Mouse (Mus musculus): ENCODE data around the gene Fam163a. TPM values are rescaled to one million over a fixed set of nuclear protein-coding genes. Genes with fewer than 3 reads are reported as not detected.

Fam163a gene
- polyA plus RNA-seq, 1 experiment from 2014 or later = 5.2 TPM

DNA sequence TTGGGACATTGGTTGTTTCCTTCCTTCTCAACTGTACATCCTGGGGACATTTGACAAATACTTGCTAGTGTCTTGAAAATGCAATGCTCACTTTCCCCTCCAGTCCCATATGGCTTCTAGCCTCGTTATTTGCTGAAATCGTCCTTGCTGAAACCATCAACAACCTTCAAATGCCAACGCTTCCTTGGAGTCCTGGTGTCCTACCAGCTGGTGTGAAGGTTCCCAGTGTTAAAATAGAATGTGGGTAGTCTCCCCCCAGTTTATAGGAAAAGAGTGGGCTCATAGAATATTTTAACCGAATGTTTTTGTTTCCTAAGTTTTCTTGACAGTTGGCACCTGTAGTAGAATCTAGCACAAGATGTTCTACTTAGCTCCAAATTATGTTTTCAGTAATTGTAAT lies 7.2 kb downstream of the Fam163a start:
- Histone ChIP-seq H3K9ac (replicated peaks) (no peak overlapping the region), H3K9me3 (replicated peaks) (no peaks in the 10 kb centered on the region), H3K27ac (replicated peaks) (no peak overlapping the region), H3K36me3 (no peaks in the 10 kb centered on the region), H3K4me1 (peaks cover 5% of the 10 kb centered on the region; the same call in 1 of the 2 replicates), H3K4me3 (replicated peaks) (no peak overlapping the region), H3K4me2 (no peak overlapping the region), H3K27me3 (replicated peaks) (peaks cover 4% of the 10 kb centered on the region; the same call in 1 of the 2 replicates)
- WGBS = 80% methylated on average over 4 of the region's 4 CpGs
- no peak for ATAC-seq (ENCODE audit: low FRiP score)

DNA sequence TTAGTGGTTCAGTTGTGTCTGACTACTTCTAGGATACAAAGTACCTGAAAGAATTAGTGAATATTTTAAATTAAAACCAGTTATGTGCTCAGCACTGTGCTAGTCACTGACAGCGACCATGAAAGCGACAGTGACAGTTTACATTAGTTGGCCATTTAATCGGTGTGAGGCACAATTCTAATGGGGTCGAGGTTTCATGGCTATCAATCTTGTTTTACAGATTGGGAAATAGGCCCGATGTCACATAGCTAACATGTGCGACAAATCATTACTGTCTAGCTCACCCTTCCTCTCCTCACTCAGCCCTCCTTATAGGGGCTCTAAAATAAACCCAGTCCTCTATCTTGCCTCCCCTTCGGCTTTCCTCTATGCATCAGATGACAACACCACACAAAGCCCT lies 11.5 kb downstream of the Fam163a start:
- no peaks in the 10 kb centered on the region for H3K36me3 ChIP-seq
- H3K4me3 ChIP-seq (replicated peaks) = no peak overlapping the region
- H3K27me3 ChIP-seq (replicated peaks) = no peaks in the 10 kb centered on the region
- WGBS = 29% methylated on average over 7 of the region's 7 CpGs
- ATAC-seq (ENCODE audit: low FRiP score) = peak; percentile 59; the same call in 1 of the 2 replicates
- H3K27ac ChIP-seq (replicated peaks) = no peak overlapping the region
- 0 out of 2 replicates have a peak, but pooled peaks cover 7% of the 10 kb centered on the region for H3K4me1 ChIP-seq
- no peak overlapping the region for H3K4me2 ChIP-seq
- no peak overlapping the region for H3K9ac ChIP-seq (replicated peaks)
- no peaks in the 10 kb centered on the region for H3K9me3 ChIP-seq (replicated peaks)

DNA sequence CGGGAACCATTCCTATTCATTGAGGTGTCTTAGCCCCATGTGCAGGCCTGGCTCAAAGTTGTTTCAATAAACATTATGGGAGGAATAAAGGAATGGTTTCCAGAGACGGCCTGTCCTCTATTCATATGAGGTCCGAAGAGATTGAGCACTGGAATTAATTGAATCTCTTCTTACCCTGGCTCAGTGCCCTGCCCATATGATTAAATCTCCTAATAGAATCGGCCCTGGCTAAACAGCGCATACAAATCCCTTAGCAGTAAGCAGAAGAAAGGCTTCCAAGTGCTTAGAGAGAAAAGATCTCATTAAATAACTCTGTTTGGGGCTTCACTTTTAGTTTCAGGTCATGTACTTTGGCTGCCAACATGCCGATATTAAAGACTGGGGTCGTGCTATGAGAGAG lies 12.0 kb downstream of the Fam163a start:
- no peak overlapping the region for H3K4me2 ChIP-seq
- no peak for ATAC-seq (ENCODE audit: low FRiP score)
- H3K9ac ChIP-seq (replicated peaks) = no peak overlapping the region
- no peaks in the 10 kb centered on the region for H3K36me3 ChIP-seq
- H3K27me3 ChIP-seq (replicated peaks) = no peaks in the 10 kb centered on the region
- 0 out of 2 replicates have a peak, but pooled peaks cover 7% of the 10 kb centered on the region for H3K4me1 ChIP-seq
- H3K27ac ChIP-seq (replicated peaks) = no peak overlapping the region
- 26% methylated on average over 7 of the region's 7 CpGs for WGBS
- no peaks in the 10 kb centered on the region for H3K9me3 ChIP-seq (replicated peaks)
- no peak overlapping the region for H3K4me3 ChIP-seq (replicated peaks)

DNA sequence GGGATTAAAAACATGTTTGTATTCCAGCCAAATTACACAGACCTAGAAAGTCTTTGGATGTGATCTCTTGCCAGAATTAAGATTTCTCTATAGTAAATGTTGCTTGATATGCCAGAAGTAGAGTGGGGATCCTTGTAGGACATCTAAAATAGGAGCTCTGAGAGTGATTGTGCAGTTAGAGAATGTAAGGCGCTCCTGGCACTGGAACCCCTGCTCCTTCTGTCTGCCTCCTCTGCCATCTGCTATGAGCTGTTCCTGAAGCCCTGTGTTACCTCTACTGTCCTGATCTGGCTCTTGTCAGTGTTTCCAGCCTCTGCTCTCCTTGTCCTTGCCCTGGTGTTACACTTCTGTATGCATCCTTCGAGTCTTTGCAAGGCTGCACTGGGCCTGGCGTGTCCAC lies 18.2 kb downstream of the Fam163a start:
- Histone ChIP-seq H3K9ac (replicated peaks) (no peak overlapping the region), H3K4me2 (no peak overlapping the region), H3K4me3 (replicated peaks) (no peak overlapping the region), H3K9me3 (replicated peaks) (no peaks in the 10 kb centered on the region), H3K36me3 (no peaks in the 10 kb centered on the region), H3K27ac (replicated peaks) (no peak overlapping the region), H3K27me3 (replicated peaks) (no peaks in the 10 kb centered on the region), H3K4me1 (peaks cover 21% of the 10 kb centered on the region)
- ATAC-seq (ENCODE audit: low FRiP score) = no peak
- 95% methylated on average over 3 of the region's 3 CpGs for WGBS

DNA sequence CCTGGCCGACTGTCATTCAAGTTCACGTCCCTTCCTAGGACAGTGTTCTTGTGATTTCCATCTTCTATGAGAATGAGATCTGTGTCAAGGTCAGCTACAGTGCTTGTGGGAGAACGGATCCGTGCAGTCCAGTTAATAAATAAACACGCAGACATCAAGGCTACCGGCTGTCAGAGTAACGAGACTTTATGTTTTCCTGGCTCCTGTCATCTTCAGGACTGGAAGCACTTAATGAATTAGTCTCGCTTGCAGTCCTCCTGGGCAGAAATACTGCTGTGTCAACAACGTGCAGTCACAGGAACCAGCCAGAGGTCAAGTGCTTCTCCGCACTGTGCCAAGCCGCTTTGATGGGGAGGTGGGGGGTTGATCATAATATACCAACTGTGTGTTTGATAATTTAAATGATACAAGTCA lies 20.7 kb downstream of the Fam163a start:
- H3K9ac ChIP-seq (replicated peaks) = no peak overlapping the region
- H3K36me3 ChIP-seq = no peaks in the 10 kb centered on the region
- no peaks in the 10 kb centered on the region for H3K9me3 ChIP-seq (replicated peaks)
- peaks cover 32% of the 10 kb centered on the region for H3K4me1 ChIP-seq
- ATAC-seq (ENCODE audit: low FRiP score) = peak; percentile 15; the same call in 1 of the 2 replicates
- WGBS = 15% methylated on average over 11 of the region's 11 CpGs
- H3K4me2 ChIP-seq = no peak overlapping the region
- no peak overlapping the region for H3K27ac ChIP-seq (replicated peaks)
- H3K27me3 ChIP-seq (replicated peaks) = no peaks in the 10 kb centered on the region
- H3K4me3 ChIP-seq (replicated peaks) = no peak overlapping the region

DNA sequence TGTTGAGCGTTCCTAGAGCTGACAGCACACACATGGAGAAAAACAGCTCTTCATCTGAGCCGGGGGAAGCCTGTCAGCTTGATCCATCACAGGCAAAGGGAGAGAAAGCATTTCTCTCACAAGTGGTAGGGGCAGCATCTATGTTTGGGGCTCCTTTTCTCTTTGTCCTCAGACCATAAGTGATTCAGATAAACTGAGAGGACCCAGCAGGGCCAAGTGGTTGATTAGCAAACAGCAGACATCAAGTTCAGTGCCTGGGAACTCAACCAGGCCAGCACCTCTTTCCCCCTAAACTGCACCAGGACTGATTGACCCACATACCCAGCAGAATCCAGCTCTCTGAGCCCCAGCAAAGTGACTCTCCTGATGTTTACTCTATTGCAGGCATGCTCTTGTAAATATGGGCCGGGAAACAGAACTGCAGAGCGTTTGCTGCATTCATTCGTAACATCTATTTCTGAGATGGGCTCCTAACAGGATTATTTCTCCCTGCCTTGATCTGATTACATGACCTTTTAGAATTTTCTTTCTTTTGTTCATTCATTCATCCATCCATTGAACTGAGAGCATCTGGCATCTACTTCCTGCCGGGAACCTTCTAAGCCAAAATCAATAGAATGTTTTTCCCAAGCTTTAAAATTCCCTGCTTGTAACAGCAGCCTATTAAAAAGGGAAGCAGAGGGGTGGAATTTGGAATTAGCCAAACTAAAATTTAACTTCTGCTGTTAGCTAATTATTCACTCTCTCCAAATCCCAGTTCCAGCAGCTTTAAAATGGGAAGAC lies 21.5 kb downstream of the Fam163a start:
- peak overlapping the region; percentile 67 for H3K27ac ChIP-seq (replicated peaks)
- ATAC-seq (ENCODE audit: low FRiP score) = no peak
- no peaks in the 10 kb centered on the region for H3K36me3 ChIP-seq
- no peaks in the 10 kb centered on the region for H3K27me3 ChIP-seq (replicated peaks)
- 36% methylated on average over 6 of the region's 6 CpGs for WGBS
- peaks cover 32% of the 10 kb centered on the region for H3K4me1 ChIP-seq
- no peak overlapping the region for H3K9ac ChIP-seq (replicated peaks)
- no peak overlapping the region for H3K4me3 ChIP-seq (replicated peaks)
- H3K9me3 ChIP-seq (replicated peaks) = no peaks in the 10 kb centered on the region
- no peak overlapping the region for H3K4me2 ChIP-seq

DNA sequence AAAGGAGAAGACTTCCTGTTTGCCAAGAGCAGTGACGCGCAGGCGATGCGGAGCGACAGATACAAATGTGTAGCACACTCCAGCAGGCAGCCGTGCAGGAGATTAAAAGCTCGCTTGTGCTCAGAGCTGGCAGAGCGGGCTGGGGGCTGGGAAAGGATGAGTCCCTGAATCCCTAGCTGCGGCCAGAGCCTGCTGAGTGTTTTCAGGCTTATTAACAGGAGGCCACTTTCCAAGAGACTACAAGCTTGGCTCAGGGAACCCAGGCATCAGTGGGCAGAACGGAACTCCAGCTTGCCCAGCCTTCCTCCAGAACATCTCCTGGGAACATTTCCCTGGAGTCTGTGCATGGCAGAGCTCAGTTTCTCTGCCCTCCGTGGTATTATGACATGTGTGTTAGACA lies 25.0 kb downstream of the Fam163a start:
- Histone ChIP-seq H3K4me2 (peak overlapping the region; percentile 25), H3K9me3 (replicated peaks) (no peaks in the 10 kb centered on the region), H3K4me3 (replicated peaks) (no peak overlapping the region), H3K4me1 (peaks cover 32% of the 10 kb centered on the region), H3K27me3 (replicated peaks) (no peaks in the 10 kb centered on the region), H3K36me3 (no peaks in the 10 kb centered on the region), H3K9ac (replicated peaks) (0 out of 2 replicates have a peak overlapping the region, but pooled peaks have one; percentile 5), H3K27ac (replicated peaks) (peak overlapping the region; percentile 49)
- ATAC-seq (ENCODE audit: low FRiP score) = peak; percentile 71
- 22% methylated on average over 11 of the region's 11 CpGs for WGBS

DNA sequence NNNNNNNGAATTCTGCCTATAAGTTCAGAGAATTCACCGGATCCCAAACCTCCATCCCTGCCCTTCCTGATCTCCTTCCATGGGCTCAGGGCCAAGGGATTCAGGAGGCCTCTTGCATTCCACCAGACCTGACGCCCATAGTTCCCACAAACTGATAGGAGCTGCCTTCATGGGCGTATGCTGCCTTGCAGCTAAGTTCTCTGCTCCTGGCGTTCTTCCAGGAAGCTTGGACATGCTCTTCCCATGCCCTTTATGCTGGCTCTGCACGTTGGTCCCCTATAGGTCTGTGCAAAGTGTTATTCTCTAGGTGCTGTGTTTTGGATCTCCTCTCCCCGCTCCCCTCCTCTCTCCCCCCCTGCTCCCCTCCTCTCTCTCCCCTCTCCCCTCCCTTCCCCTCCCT lies 36.1 kb downstream of the Fam163a start:
- no peaks in the 10 kb centered on the region for H3K27me3 ChIP-seq (replicated peaks)
- no peak overlapping the region for H3K27ac ChIP-seq (replicated peaks)
- H3K4me2 ChIP-seq = no peak overlapping the region
- no peaks in the 10 kb centered on the region for H3K9me3 ChIP-seq (replicated peaks)
- H3K9ac ChIP-seq (replicated peaks) = no peak overlapping the region
- 49% methylated on average over 6 of the region's 6 CpGs for WGBS
- ATAC-seq (ENCODE audit: low FRiP score) = no peak
- no peaks in the 10 kb centered on the region for H3K36me3 ChIP-seq
- H3K4me1 ChIP-seq = no peaks in the 10 kb centered on the region
- H3K4me3 ChIP-seq (replicated peaks) = no peak overlapping the region

DNA sequence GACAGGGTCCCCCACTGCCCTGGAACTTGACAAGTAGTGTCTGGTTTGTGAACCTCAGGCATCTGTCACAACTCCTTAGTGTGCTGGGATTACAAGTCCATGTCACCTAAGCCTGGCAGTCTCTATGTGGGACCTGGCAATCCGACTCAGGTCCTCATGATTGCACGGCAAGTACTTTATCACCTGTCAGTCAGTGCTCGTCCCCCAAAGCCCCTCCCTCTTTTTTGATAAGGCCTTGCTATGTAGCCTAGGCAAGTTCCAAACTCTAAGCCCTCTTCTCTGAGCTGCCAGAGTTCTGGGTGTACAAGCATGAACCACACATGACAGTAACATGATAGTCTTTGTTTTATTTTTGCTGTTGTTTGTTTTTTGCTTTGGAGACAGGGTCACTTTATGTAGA lies 88.1 kb downstream of the Fam163a start:
- no peak overlapping the region for H3K27ac ChIP-seq (replicated peaks)
- ATAC-seq (ENCODE audit: low FRiP score) = no peak
- no peak overlapping the region for H3K4me3 ChIP-seq (replicated peaks)
- no peaks in the 10 kb centered on the region for H3K36me3 ChIP-seq
- no peak overlapping the region for H3K4me2 ChIP-seq
- no peak overlapping the region for H3K9ac ChIP-seq (replicated peaks)
- WGBS = 66% methylated on average over 3 of the region's 3 CpGs
- no peaks in the 10 kb centered on the region for H3K9me3 ChIP-seq (replicated peaks)
- 0 out of 2 replicates have a peak, but pooled peaks cover under 1% of the 10 kb centered on the region for H3K4me1 ChIP-seq
- no peaks in the 10 kb centered on the region; the same call in 1 of the 2 replicates for H3K27me3 ChIP-seq (replicated peaks)

DNA sequence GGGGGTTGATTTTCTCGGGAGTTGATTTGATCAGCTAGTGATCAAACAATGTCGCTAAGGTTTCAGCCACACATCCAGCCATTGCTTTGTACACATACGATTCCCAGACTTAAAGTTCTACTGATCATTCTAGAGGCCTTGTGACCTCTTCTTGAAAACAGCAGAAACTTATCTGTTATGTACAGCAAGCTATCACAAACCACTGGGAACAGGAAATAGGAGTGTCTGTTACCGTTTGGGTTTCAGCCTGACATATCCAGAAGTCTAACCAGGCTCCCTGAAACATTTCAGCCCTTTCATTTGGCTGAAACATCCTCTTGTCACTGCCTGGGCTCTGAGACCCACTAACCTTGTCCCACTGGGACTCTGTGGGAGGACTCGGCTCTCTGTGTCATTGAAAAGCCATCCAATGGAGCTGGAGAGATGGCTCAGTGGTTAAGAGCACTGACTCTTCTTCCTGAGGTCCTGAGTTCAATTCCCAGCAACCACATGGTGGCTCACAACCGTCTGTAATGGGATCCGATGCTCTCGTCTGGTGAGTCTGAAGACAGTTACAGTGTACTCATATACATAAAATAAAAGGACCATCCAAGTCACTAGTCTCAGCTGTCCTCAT lies 90.8 kb downstream of the Fam163a start:
- H3K27me3 ChIP-seq (replicated peaks) = no peaks in the 10 kb centered on the region; the same call in 1 of the 2 replicates
- no peaks in the 10 kb centered on the region for H3K9me3 ChIP-seq (replicated peaks)
- no peak for ATAC-seq (ENCODE audit: low FRiP score)
- no peak overlapping the region for H3K4me3 ChIP-seq (replicated peaks)
- peaks cover 4% of the 10 kb centered on the region for H3K4me1 ChIP-seq
- H3K27ac ChIP-seq (replicated peaks) = no peak overlapping the region
- no peak overlapping the region for H3K4me2 ChIP-seq
- 85% methylated on average over 8 of the region's 8 CpGs for WGBS
- H3K9ac ChIP-seq (replicated peaks) = no peak overlapping the region
- no peaks in the 10 kb centered on the region for H3K36me3 ChIP-seq

DNA sequence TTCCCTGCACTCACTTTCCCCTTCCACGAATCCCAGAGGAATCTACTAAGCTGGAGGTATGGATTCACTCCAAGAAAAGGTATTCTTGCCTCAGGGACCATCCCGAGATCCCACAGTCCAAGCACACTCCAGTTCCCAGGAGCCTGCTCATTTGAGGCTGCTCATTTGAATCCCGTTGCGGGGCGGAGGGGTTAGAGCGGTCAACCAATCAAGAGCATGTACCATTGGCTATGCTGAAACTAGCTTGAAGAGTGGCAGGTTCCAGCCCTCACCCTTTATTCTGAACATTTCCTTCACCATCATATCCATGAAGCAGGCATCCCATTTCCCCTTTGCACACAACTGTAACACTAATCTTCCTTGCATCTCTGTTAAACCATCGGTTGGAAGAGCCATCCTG lies 92.7 kb downstream of the Fam163a start:
- H3K36me3 ChIP-seq = no peaks in the 10 kb centered on the region
- no peak overlapping the region for H3K27ac ChIP-seq (replicated peaks)
- WGBS = 49% methylated on average over 7 of the region's 7 CpGs
- no peaks in the 10 kb centered on the region; the same call in 1 of the 2 replicates for H3K27me3 ChIP-seq (replicated peaks)
- no peak overlapping the region for H3K4me3 ChIP-seq (replicated peaks)
- no peak overlapping the region for H3K9ac ChIP-seq (replicated peaks)
- H3K4me2 ChIP-seq = no peak overlapping the region
- ATAC-seq (ENCODE audit: low FRiP score) = no peak
- peaks cover 12% of the 10 kb centered on the region for H3K4me1 ChIP-seq
- H3K9me3 ChIP-seq (replicated peaks) = no peaks in the 10 kb centered on the region

DNA sequence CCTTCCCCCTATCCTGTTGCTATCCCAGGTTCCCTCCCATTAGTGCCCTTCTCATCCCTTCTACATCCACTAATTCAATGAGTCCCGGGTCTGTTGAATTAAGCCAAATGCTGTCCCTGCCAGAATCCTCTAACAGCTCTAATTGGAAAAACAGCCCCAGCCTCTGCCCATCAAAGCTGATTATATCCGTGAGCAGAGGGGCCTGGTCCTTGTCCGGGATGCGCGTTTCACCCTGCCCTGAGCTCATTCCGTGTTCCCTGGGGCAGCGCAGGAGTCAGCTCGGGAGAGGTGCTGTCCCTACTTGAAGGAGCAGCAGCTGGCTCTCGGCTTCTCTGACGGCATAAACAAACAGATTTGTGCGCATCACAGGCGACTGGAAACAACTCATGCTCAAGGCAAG lies 93.1 kb downstream of the Fam163a start:
- Histone ChIP-seq H3K4me2 (no peak overlapping the region), H3K27ac (replicated peaks) (no peak overlapping the region), H3K9me3 (replicated peaks) (no peaks in the 10 kb centered on the region), H3K4me1 (peaks cover 12% of the 10 kb centered on the region), H3K4me3 (replicated peaks) (no peak overlapping the region), H3K36me3 (no peaks in the 10 kb centered on the region), H3K9ac (replicated peaks) (no peak overlapping the region), H3K27me3 (replicated peaks) (no peaks in the 10 kb centered on the region; the same call in 1 of the 2 replicates)
- ATAC-seq (ENCODE audit: low FRiP score) = no peak
- WGBS = 34% methylated on average over 12 of the region's 12 CpGs
